Mouse (Mus musculus): ENCODE measurements around the gene Ift57.

The Ift57 gene

DNA sequence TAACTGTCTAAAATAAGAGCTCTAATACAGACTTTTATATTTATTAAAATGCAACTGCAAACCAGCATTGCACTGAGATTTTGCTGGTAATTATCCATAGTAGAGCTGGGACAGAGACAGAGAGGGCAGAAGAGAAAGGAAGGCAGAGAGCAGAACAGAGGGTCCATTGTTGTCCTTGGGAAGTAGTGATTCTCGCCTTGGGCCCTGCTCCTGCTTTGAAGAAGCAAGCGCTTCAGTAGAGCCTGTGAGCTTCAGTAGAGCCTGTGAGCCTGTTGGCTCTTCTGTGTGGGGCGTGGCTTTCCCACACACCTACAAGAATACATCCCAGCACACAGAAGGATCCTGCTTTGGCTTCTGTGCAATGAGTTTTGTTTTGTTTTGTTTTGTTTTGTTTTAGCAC, 54.3 kb downstream of the Ift57 start:
- no peak for DNase-seq (ENCODE audit: low read depth, low spot score)

DNA sequence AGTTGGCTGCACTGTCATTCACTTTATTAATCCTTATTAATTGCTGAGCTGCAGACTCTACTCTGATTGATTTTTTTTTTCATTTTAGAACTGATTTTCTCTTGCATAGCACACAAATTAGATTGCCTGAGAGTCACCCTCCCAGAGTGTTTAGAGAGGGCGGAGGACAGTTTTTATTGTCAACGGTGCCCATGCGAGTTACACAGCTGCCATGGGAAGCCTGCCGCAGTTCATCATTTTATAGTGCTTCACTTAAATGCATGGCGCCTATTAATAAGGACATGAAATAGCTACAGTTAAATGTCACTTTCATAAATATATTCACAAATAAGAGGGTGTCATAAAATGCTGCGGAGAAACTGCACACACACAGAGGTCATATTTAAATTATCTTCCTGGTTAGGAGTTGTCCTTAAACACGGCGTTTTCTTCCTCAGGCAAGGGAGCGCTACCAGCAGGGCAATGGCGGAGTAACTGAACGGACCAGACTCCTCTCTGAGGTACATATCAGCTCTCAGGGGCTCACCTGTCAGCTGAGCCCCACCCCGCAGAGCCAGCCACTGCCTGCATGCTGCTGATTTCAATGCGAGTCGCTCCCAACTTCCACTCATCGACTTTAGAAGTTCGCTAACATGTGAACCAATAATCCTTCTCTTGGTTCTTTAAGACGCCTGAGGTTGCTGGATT, 61.6 kb downstream of the Ift57 start:
- DNase-seq (ENCODE audit: low read depth, low spot score), result no peak

DNA sequence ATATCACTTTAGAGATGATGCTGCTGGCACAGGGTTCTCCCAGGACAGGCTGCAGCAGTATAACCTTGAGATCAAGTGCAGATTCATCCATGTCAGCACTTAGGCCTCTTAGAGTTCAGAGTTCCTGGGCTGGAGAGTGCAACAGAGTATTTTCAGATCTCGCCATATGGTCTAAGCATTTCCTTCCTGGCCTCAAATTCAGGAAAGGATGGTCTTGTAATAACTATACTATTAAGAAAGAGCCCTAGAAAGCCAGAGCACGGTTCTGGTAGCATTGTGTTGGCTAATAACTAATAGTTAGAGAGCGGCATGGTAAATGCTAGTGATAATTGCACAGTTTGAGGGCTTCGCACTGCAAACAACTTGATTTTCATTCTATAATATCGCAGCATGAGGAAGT, 62.9 kb downstream of the Ift57 start:
- DNase-seq (ENCODE audit: low read depth, low spot score), result no peak

DNA sequence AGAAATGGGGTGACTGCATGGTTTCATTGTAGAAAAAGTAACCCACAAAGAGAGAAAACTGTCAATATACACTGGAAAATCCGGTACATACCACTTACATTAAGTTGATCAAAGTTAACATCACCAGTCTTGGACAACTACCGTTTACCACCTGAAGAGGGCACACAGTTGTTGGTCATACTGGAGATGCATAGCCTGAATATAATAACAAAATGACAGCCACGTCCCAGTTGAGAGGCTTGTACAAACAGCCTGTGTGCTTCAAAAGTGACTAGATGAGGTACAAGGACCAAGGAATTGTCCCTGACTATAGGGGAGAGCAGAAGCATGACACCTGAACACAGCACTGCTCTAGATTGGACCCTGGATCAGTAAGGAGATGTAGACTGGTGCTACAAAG, 67.3 kb downstream of the Ift57 start:
- no peak for DNase-seq (ENCODE audit: low read depth, low spot score)

DNA sequence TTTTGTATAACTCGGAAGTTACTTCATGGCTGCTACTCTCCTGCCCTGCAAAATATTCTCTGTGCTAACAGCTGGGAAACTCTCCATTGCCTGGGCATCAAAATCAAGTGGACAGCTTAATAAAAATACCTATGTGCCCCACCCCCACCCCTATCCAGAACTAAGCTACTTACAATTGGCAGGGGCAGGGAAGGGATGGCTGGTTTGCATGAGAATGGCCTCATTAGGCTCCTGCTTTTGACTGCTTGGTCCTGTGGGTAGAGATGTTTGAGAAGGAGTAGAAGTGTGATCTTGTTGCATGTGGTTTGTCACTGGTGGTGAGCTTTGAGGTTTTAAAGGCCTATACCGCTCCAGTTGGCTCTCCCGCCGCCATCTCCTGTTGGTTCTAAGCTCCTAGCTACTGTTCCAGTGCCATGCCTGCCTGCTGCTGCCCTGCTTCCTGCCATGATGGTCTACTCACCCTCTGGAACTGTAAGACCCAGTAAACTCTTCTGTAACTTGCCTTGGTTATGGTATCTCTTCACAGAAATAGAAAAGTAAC, 69.5 kb downstream of the Ift57 start:
- no peak for DNase-seq (ENCODE audit: low read depth, low spot score)

DNA sequence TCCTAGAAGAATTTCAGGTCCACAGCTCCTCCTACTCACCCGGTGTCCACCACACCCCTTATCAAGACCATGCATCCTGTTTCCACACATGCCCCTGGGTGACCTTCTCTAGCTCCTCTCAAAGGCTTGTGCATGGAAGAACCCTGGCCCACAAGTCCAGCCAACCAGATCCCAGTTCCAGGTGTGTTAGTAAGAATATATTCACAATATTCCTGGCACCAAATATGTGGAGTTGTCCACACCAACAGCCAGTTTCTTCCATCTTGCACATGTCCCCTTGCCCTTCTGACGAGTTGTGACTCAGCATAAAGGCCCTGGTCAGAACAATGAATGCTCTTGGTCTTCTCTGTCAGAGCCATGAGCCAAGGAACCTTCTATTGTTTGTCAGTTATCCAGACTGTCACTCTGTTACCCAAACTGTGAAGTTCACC, 70.8 kb downstream of the Ift57 start:
- DNase-seq (ENCODE audit: low read depth, low spot score), result no peak

DNA sequence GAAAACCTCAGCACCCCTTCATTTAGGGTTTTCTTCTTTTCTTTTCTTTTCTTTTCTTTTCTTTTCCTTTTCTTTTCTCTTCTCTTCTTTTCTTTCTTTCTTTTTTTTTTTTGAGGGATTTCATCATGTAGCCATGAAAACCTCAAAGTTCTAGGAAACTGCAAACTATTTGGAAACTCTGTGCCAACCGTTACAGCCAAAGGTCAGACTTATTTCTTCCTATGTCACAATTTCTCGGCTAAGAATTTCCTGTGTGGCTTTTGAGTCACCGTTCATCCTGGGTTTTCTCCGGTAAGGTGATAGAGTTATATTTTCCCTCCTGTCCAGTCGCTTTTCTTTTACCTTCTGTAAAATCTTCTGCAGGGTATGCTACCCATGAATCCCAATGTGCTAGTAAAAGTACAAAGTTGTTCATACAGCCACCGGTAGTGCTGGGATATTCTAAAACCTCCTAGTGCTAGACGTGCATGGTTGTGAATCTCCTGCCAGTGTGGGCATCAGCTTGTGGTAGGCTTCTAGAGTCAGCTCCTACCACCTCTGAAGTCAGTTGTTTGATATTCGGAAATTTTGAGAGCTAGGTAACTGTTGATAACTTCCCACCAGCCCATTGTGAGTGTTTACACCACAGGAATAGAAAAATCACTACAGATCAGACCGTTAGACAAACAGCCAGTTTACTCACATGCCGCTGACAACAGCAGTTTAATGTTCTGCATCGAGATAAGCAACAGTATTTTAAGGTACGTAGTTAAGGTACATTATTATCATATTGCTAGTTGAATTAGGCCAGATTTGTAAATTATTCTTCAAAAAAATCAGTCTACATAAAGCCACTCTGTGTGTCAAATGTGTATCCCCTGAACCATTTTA, 71.5 kb downstream of the Ift57 start:
- DNase-seq (ENCODE audit: low read depth, low spot score), result no peak

DNA sequence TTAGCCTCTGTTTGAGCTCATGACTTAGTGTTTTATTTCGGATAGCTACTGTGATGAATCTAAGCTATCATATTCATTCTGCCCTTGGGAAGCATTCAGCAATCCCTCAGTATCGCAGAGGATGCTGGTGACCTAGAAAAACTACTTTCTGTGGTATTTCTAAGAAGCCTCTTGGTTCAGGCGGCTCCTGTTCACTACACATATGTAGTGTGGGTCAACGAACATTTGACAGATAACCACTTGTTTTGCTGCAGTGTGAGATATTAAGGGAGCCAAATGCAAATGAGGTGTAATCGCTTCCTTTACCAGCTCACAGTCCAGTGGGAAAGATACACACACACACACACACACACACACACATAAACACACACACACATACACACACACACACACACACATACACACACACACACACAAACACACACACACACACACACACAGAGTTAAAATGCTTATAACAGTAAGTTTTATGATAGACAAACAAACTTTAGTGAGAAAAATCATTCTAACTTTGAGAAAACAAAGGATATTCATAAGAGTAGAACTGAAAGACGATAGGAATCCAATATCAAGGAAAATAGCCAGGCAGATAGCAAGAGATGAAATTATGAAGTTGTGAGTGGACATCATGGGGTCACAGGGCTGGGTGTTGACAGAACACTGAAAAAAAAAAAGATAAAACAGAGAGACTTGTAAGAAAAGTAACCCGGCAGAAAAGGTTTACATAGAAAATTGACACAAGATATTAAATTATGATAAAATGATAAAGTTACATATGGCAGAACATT, 72.8 kb downstream of the Ift57 start:
- no peak for DNase-seq (ENCODE audit: low read depth, low spot score)

DNA sequence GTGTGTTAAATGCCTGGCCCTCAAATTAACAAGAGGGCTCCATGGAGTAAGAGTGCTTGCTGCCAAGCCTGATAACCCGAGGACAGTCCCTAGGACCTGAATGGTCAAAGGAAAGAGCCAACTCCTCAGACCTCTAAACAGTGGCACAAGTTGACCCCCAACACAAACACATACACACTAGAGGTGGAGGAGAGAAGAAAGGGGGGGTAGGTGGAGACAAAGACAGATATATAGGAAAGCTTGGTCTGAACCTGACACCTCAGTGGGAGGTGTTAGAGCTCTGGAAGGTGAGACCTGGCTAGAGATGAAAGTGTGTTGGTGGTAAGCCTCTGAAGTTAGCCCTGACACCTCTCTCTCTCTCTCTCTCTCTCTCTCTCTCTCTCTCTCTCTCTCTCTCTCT, 73.5 kb downstream of the Ift57 start:
- DNase-seq (ENCODE audit: low read depth, low spot score), result no peak

DNA sequence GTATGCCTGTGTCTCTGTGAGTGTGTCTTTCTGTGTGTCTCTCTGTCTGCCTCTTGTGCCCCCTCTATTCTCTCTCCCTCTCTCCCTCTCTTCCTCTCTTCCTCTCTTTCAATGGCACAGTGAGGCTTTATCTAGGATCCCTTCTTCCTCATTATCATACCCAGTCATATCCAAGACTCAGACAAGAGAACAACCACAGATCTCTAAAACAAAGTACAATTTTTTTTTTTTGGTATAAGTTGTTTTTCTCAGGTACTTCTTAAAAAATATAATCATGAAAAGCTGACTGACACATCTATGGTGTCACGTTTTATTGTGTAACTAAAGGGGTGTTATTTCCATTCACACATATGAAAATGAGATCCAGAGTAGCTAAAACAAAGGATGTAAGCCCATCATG, 74.0 kb downstream of the Ift57 start:
- DNase-seq (ENCODE audit: low read depth, low spot score), result no peak

DNA sequence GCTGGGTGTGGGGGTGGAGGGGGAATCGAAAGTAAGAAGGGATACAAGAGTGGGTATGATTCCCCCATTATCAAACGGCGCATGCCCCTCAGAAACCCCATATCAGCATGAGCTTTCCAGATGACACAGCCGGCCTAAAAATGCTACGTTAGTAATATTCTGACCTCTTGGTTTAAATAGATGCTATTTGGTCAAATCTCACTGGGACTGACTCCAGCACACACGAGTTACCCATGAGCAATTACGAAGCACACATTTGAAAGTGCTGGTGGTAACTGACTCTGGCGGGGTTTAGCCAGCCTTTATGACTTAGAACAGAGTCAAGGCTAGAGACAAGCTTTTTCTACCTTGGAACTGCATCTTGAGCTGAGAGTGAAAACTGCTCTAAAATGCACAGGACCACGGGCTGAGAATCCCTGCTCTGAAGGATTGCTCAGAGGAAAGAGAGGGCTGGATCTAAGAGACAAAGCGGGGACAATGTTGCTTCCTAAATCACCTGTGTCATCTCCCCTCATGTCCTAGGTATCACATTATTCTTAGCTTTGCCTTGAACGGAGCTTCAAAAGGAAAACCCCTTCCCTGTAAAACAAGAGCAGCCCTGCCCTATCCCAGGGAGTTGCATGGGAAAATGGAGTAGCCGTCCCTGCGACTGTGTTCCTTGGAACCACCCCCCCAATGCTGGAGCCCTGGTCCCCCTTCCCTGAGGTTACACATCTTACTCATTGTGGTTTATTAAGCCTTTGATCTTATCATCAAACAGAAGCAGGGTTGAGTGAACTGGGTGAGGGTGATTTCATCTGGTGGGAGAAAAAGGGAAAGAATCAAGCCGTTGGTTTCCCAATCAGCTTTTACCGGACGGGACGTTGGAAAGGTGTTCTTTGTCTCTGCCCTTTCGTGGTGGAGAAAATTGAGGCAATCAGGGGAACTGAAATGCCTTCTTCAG, 75.3 kb downstream of the Ift57 start:
- DNase-seq (ENCODE audit: low read depth, low spot score), result no peak

DNA sequence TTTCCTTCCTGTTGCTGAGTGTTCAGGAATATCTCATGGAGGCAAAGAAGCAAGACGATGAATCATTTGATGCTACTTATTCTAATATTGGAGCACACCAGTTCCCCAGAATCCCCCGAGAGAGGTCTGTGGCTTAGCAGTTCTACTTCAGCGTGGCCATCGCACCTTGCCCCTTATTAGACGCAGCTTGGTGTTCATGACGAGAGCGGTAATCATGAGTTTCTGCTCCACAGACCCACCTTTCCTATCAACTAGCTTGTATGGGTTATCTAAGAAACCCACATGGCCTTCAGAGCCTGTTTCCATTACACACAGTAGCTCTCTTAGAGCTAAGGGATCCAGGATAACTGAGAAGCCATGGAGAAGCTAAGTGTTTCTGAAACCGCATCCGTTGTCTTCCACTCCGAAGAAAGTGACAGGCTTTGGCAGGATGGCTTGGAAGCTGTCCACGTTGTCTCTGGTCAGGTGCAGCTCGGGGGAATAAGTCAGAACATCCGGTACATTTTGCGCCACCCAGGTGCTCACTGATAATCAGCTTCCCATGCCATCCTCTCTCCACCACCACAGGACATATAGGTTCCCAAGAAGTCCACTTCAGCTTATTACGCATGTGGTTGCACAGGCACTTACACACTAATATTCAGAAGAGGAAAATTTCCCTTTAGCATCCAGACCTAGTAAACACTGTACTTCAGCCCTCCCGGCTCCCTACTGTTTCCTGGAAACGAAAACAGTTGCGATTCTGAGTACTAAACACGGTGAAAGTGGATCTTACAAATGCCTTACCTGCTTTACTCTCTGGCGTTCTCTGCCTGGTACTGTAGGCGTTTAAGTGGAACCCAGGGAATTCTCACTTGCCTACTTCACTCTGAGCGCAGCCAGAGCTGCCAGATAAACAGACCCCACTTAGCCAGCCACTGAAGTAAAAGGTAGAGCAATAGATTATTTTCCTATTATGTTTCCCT, 76.3 kb downstream of the Ift57 start:
- no peak for DNase-seq (ENCODE audit: low read depth, low spot score)

DNA sequence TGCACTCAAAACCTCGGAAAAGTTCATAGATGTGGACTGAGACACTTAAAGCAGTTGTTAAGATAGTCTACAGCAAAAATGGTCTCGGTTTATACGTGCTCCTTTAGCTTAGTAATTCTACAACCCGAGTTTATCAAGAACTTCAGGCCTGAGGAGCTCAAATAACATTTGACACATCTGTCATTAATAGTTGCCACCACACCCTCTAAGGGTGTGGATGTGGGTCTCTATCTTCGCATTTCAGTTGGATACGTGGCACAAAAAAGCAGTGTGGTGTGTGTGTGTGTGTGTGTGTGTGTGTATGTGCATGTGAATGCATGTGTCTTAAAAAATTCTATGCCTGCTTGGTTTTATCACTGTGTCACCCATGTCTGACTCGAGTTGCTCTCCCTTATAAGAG, 77.9 kb downstream of the Ift57 start:
- DNase-seq (ENCODE audit: low read depth, low spot score), result no peak

DNA sequence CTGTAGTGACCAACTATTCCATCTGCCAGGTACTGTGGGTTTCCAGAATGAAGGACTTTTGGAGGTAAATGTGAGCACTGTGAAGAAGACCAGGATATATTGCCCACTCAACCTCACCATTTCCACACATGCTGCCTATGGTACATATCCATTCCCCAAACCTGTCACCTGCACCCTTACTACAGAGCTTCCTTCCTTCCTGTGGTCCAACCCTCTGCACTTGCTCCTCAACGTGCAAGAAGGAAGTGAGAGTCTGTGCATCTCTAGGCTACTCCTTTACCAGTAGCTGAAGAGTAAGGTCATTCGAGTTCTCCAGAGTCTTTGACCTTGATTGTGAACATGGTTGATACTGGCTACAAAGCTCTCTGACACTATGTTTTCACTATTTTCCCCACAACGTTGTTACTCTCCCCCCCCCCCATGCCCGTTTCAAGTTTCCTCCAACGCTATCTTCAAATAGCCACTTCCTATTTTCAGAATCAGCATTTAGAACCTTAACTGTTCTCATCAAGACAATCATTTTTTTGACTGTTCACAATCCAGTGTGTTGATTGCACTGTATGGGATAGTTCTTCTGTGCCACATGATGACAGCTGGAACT, 82.6 kb downstream of the Ift57 start:
- DNase-seq (ENCODE audit: low read depth, low spot score), result no peak

DNA sequence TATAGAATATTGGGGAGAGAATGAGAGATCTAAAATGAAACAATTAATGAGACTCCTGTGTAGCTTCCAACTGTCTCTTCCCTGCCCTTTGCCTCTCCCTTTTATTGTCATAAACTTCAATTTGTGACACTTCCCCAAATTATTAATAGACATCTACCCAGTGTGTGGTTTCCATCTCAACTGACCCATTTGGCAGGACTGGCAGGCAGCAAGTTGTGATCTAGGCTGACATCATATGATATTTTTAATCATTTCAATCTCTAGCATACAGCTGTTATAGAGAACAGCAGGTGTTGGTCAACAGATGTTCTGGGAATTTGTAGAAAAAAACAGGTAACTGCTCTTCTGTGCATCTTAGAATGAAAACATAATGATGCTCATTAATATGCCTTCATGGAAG, 84.3 kb downstream of the Ift57 start:
- DNase-seq (ENCODE audit: low read depth, low spot score), result no peak

DNA sequence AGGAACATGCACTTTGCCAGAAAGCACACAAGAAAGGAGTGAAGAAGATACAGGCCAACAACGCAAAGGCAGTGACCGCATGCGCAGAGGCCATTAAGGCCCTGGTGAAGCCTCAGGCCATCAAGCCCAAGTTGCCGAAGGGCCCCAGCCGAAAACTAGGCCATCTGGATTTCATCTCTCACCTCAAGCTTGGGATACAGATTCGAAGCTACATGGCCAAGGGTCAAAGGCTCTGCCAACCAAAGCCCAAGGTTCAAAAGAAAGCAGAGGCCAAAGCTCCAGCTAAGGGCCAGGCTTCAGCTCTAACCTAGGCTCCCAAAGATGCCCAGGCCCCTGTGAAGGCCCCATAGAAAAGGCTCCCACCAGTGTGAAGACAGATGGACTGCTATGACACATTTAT, 87.1 kb downstream of the Ift57 start:
- DNase-seq (ENCODE audit: low read depth, low spot score), result no peak

DNA sequence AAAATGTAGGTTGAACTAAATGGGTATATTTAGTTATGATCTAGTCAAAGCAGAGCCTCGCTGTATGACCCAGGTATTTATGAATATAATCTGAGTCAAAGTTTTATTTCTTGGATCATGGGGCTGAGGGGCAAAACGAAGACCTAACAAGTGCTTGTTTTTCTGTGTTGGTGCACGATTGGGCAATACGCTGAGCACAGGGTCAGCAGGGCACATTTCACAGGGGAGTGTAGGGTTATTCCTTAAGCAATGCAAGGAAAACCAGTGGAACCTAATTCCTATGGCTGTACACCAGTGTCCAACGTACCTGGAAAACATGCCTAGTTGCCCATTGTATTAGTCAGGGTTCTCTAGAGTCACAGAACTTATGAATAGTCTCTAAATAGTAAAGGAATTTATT, 88.7 kb downstream of the Ift57 start:
- no peak for DNase-seq (ENCODE audit: low read depth, low spot score)

DNA sequence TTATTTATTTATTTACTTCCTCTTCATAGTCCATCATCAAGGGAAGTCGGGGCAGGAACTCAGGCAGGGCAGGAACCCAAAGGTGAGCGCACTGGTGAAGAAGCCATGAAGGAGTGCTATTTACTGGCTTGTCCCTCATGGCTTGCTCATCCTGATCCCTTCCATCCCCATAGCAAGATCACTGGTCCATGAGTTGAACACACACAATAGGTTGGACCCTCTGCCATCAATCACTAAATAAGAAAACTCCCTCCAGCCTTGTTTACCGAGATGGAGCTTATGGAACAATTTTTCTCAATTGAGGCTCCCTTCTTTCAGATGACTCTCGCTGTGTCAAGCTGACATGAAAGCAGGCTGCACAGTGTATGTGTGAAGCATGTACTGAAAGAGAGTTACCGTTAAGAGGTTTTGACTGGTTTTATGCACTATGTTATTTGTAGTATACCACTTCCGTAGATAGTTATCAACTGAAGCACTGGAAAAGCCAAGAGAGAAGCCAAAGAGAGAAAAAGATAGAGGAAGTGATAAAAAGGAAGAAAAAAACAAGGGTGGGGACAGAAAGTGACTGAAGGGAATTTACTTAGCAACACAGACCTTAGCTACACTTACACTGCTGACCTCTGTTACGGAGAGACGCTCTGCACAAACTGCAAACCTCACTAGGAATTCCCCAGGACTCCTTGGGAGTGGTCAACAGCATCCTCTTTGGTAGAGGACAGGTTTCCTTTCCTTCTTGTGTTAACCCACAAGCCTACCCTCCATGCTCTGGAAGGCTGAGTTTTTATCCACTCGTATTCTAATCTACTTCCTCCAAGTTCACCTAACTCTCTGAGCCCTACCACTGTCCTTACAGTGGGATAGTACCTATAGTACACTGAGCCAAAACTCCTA, 91.8 kb downstream of the Ift57 start:
- no peak for DNase-seq (ENCODE audit: low read depth, low spot score)

Measured in retina, postnatal 7 days (tissue).